Mouse (Mus musculus): ENCODE data around the gene Nol4l.

The Nol4l gene

GRCm38 (mm10) chr2:153542936-153543668 is 13.3 kb upstream of the Nol4l start:
- no peak for DNase-seq (ENCODE audit: low spot score)

DNA sequence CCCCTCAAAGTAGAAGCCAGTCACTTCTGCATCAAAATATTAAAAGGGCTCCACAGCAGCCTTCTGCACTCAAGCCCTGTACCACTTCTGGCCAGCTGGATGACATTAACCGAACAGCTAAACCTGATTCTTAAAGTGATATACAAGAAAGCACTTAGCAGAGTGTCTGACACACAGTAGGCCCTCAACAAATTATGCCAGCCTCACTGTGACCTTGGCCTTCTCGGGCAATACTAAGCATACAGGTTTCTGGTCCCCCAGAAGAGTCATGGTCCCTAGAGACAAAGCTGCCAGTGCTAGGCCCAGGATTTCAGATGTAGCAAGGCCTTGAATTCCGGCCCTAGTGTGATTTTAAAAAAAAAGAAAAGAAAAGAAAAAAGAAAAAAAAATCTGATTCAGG is 9.1 kb upstream of the Nol4l start:
- DNase-seq (ENCODE audit: low spot score), result no peak

DNA sequence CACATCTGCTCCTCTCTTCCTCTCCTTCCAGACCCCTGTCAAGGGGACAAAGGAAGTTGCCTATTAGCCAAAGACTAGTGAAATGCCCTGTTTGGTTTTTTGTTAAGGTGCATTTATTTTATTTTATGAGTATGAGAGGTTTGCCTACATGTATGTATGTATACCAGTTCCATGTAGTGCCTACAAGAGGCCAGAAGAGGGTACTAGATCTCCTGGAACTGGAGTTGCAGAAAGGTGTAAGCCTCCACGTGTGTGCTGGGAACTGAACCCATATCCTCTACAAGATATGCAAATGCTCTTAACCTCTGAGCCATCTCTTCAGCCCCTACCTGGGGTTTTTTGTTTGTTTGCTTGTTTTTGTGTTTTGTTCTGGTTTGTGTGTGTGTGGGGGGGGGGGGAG is 4.2 kb upstream of the Nol4l start:
- DNase-seq (ENCODE audit: low spot score), result no peak

- DNase-seq (ENCODE audit: low spot score), result no peak
Observed at GRCm38 (mm10) chr2:153530948-153531347, 1.2 kb upstream of the Nol4l start.

GRCm38 (mm10) chr2:153529365-153529781 is 398 bp downstream of the Nol4l start:
- DNase-seq (ENCODE audit: low spot score), result peak; percentile 39

GRCm38 (mm10) chr2:153528571-153529364 is 1.0 kb downstream of the Nol4l start:
- DNase-seq (ENCODE audit: low spot score), result no peak

DNA sequence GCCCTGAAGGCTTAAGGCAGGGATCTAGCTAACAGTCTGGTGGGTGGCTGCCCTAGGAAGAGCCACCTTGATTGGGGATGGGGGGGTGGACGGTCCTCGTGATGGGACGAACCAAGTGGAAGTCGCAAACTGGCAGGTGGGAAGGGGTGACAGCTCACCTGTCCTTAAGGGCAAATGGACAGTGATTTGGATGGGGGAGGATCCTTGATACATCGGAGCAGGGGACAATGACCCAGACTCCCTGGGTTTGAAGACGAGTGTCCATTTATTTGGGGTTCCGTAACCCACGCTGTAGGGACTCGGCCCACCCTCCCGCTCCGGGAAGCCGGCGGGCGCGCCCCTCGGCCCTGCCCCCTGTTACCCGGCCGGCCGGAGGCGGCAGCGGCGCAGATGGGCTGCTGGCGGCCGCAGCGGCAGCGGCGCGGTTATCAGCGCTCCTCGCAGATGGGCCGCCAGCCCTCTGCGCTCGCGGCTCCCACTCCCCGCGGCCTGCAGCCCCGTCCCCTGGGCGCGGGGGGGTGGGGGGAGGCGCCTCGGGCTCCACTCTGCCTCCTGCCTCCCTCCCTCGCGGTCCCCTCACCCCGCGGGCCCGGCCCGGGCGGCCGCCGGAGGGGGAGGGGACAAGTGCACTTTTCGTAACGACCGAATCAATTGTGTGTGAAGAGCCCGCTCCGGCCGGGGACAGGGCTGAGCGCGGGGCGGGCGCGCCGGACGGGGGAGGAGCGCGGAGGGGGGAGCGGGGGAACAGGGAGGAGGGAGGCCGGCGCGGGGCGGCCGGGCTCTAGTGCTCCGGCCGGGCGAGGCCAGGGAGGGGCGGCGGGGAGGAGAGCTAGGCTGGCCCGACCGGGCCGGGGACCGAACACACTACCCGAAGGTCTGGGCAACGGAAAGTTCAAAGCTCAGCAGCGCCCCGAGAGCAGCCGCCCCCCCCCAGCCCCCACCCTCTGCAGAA is 1.9 kb downstream of the Nol4l start:
- peak; percentile 26 for DNase-seq (ENCODE audit: low spot score)

GRCm38 (mm10) chr2:153526850-153527530 is 2.8 kb downstream of the Nol4l start:
- DNase-seq (ENCODE audit: low spot score), result no peak

GRCm38 (mm10) chr2:153525906-153526311 is 3.9 kb downstream of the Nol4l start:
- DNase-seq (ENCODE audit: low spot score), result no peak

GRCm38 (mm10) chr2:153524727-153525126 is 5.0 kb downstream of the Nol4l start:
- DNase-seq (ENCODE audit: low spot score), result no peak

- no peak for DNase-seq (ENCODE audit: low spot score)
Observed at GRCm38 (mm10) chr2:153523656-153524055, 6.1 kb downstream of the Nol4l start.

DNA sequence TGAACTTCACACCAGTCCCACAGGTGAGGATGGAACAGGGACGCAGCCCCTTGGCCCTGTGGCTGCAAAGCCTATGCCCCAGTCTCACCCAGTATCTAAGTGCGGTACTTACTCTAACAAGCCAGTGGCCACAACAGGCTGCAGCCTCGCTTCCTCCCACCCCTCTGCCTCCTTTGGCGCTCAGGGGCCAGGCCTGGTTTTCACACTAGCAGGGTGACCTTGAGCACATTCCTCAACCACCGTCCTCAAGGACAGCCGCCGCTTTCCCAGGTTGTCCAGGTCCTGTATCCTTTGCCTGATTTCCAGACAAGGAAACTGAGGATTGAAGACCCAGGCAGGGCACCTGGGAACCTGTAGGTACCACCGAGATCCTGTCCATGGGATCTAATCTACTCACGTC is 6.6 kb downstream of the Nol4l start:
- no peak for DNase-seq (ENCODE audit: low spot score)

DNA sequence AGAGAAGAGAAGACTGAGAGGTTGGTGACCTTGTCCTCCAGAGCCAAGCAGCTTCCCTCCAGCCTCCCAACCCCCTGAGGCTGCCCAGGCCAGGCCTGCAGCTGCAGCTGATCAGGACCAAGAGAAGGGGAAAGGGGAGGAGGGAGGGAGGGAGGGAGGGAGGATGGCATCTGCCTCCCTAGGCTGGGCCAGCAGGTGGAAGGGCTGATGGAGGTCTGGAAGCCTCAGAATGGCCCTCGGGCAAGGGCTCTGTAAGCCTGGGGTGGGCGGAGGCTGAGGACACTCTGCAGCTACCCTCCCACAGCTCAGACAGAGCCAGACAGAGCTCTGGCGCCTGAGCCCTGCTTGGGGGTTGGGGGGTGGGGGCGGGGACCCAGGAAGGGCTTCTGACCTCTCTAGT is 7.5 kb downstream of the Nol4l start:
- DNase-seq (ENCODE audit: low spot score), result no peak

GRCm38 (mm10) chr2:153520057-153520456 is 9.7 kb downstream of the Nol4l start:
- DNase-seq (ENCODE audit: low spot score), result no peak

- no peak for DNase-seq (ENCODE audit: low spot score)
Observed at GRCm38 (mm10) chr2:153516961-153517360, 12.8 kb downstream of the Nol4l start.

GRCm38 (mm10) chr2:153515582-153515981 is 14.2 kb downstream of the Nol4l start:
- DNase-seq (ENCODE audit: low spot score), result no peak

DNA sequence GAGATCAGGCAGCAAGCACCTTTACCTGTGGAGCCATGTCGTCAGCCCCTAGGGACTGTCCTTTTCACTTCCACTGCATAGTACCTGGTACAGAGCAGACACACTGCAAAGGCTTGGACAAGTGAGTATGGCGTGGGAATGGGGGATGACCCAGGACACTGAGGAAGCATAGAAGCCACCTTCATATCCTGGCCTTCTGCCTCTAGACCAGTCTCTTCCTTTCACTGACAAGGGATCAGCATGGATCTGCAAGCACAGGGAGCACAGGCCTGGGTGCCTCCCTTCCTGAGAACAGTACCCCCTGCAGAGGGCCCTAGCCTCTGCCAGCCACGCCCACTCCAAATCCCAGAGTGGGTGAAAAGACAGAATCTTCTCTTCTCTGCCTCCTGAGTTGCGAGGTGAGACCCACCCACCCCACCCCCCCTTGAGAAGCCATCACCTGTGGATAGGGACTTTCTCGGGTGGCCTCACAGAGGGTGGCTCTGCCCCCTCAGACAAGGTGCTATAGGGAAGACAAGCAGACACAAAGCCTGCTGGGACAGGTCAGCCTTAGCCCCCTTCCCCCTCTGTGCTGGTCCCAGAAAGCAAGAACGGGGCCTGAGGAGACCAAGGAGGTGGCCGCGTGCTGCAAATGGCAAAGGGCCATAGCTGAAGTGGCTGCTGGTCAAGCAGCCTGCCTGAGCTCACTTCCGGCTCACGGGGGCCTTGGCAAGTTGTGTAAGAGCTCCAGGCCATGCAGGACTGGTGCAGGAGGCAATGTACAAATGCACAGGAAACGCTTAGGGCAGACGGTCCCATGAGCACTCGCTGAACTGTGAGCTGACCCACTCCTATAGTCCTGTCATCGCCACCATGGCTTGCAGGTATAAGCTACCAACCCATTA is 15.0 kb downstream of the Nol4l start:
- no peak for DNase-seq (ENCODE audit: low spot score)

- no peak for DNase-seq (ENCODE audit: low spot score)
Observed at GRCm38 (mm10) chr2:153513983-153514382, 15.8 kb downstream of the Nol4l start.

- DNase-seq (ENCODE audit: low spot score), result no peak
Observed at GRCm38 (mm10) chr2:153512416-153513323, 17.1 kb downstream of the Nol4l start.

- no peak for DNase-seq (ENCODE audit: low spot score)
Observed at GRCm38 (mm10) chr2:153511562-153511961, 18.2 kb downstream of the Nol4l start.

Data from ovary, postnatal 14 days (tissue).